Mouse (Mus musculus) intestine, embryonic 16.5 days (tissue): Measurements from ENCODE around the gene Zbtb7b. TPM values are rescaled to one million over a fixed set of nuclear protein-coding genes. Genes with fewer than 3 reads are reported as not detected.

Source experiments
- ATAC-seq: fragments of 200-750 bp; cut with Nextera tagmentation; 2 replicates; pipeline ENCODE4 v1.8.0; 2017; ENCODE audit warnings: moderate TSS enrichment, moderate library complexity
- H3K27ac ChIP-seq: fragments of 300-500 bp; sonication (generic); 2 replicates; pipeline ENCODE4 v1.5.1; 2014; ENCODE audit warnings: mild to moderate bottlenecking, low read length
- H3K27me3 ChIP-seq: fragments of 300-500 bp; sonication (generic); replicated peaks from 2 replicates; pipeline ENCODE4 v1.6.1; 2014; ENCODE audit warnings: low read length, control low read depth, mixed read lengths; ENCODE audit not compliant: control insufficient read depth, insufficient read depth
- H3K36me3 ChIP-seq: fragments of 300-500 bp; sonication (generic); 2 replicates; pipeline ENCODE4 v1.6.1; 2014; ENCODE audit warnings: low read length, control low read depth; ENCODE audit not compliant: control insufficient read depth, insufficient read depth
- H3K4me1 ChIP-seq: fragments of 300-500 bp; sonication (generic); 2 replicates; pipeline ENCODE4 v1.6.1; 2014; ENCODE audit warnings: low read length, control low read depth, mixed read lengths; ENCODE audit not compliant: control insufficient read depth, insufficient read depth
- H3K4me2 ChIP-seq: fragments of 300-500 bp; sonication (generic); 2 replicates; pipeline ENCODE4 v1.6.1; 2014; ENCODE audit warnings: low read depth, low read length, control low read depth
- H3K4me3 ChIP-seq: fragments of 300-500 bp; sonication (generic); 2 replicates; pipeline ENCODE4 v1.5.1; 2014; ENCODE audit warnings: mild to moderate bottlenecking, low read length
- H3K9ac ChIP-seq: fragments of 300-500 bp; sonication (generic); 2 replicates; pipeline ENCODE4 v1.6.1; 2014; ENCODE audit warnings: low read depth, low read length
- H3K9me3 ChIP-seq: fragments of 300-500 bp; sonication (generic); 2 replicates; pipeline ENCODE4 v1.6.1; 2016; ENCODE audit warnings: low read length, control low read depth; ENCODE audit not compliant: control insufficient read depth
- WGBS: fragments of 180-500 bp; shearing (Covaris S2); extraction: QIAGEN DNeasy Blood & Tissue Kit; methylation state at CpG from one replicate; pipeline ENCODE4 v1.1.7; 2014; 5-methylcytosine and 5-hydroxymethylcytosine counted together
- polyA plus RNA-seq: library from polyadenylated mRNA; unstranded; fragments of >200 nt; fragmentation: Nextera tagmentation; extraction: Ambion mirVana; gene quantifications from 2 replicates; pipeline ENCODE4 v1.2.1, GENCODE M21; 2015

The Zbtb7b gene
- polyA plus RNA-seq, 1 experiment from 2014 or later, result 10.0 TPM

DNA sequence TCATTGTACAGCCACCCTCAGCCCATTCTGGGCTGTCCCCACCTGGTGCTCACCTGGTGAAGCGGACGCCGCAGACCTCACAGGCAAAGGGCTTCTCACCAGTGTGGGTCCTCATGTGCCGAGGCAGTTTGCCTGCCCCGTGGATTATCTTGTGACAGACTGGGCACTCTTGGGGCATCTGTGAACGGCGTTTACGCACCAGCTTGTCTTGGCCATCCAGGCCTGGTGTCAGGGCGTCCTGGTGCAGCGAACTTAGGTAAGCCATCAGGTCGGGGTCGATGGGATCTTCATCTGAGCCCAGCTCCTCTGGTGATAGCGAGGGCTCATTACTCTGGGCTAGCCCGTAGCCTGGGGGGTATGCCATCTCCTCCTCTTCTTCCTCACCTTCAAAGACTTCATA, 14.3 kb downstream of the Zbtb7b start:
- no peak overlapping the region for H3K27ac ChIP-seq
- no peak for ATAC-seq
- H3K4me1 ChIP-seq, result peaks cover 33% of the 10 kb centered on the region
- no peak overlapping the region for H3K9ac ChIP-seq
- no peaks in the 10 kb centered on the region for H3K9me3 ChIP-seq
- H3K36me3 ChIP-seq, result peaks cover 4% of the 10 kb centered on the region; the same call in 1 of the 2 replicates
- no peak overlapping the region for H3K4me2 ChIP-seq
- 93% methylated on average over 14 of the region's 14 CpGs for WGBS
- no peak overlapping the region for H3K4me3 ChIP-seq
- no peaks in the 10 kb centered on the region for H3K27me3 ChIP-seq

DNA sequence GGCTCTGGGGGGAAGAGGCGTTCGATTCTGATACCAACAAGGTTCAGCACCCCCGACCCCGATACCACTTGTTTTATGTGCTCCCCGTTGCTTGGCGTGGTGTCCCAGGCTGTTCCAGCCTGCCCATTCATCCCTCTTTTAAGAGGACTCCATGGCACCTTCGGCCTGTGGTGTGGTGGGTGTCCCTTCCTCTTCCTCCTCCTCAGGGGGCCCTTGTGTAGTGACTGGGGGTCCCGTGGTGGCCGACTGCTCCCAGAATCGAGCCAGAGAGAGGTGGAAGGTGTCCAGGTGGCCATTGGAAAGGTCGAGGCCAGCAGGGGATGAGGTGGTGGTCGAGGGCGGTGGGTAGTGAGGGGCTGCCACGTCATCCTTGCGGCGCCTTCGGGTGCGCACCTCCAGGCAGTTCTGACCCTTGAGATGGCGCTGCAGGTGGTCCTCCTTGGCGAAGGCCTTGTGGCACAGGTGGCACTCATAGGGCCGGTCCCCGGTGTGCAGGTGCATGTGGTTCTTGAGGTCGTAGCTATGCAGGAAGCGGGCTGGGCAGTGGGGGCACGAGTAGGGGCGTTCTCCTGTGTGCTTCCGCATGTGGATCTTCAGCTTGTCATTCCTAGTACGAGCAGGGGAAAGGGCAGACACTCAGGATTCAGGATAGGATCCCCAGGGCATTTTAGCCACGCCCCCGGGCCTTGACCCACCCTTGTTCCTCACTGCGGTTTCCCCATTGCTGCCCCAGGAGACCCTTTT, 15.0 kb downstream of the Zbtb7b start:
- 86% methylated on average over 31 of the region's 31 CpGs for WGBS
- Histone ChIP-seq H3K9me3 (no peaks in the 10 kb centered on the region), H3K36me3 (peaks cover 4% of the 10 kb centered on the region; the same call in 1 of the 2 replicates), H3K4me3 (no peak overlapping the region), H3K4me2 (peak overlapping the region; percentile 80; the same call in 1 of the 2 replicates), H3K4me1 (peaks cover 26% of the 10 kb centered on the region), H3K9ac (no peak overlapping the region; the same call in 1 of the 2 replicates), H3K27me3 (no peaks in the 10 kb centered on the region), H3K27ac (no peak overlapping the region; the same call in 1 of the 2 replicates)
- ATAC-seq, result no peak

DNA sequence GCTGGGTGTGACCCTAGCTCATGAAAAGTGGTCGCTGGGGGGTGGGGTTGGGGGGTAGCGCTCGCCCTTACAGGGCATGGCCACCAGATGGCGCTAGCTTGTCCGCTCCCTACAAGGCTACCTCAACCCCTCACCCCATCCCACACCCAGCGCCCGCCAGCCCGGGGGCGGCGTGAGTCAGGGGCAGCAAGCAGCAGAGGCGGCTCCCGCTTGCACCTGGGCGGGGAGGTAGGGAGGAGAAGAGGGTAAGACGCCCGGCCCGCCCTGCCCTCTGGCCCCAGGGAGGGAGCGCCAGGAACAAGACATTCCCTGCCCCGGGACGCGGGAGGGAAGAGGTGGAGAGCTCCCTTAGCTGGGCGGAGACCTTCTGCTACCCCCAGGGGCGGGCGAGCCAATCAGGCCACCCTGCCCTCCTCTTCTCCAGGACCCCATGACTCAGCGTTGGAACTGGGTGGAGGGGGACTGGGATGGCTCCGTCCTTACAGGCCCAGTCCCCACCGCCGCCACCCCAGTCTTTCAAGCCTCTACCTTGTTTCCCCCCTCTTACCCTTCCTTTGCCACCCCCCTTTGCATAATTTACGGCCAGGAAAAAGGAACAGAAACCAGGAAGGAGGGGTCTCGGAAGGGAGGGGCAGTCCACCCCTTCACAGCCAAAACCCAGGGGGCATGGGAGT, 16.0 kb downstream of the Zbtb7b start:
- no peaks in the 10 kb centered on the region for H3K9me3 ChIP-seq
- H3K4me2 ChIP-seq, result peak overlapping the region; percentile 80
- H3K27ac ChIP-seq, result peak overlapping the region; percentile 66
- H3K4me3 ChIP-seq, result peak overlapping the region; percentile 56
- H3K36me3 ChIP-seq, result peaks cover 2% of the 10 kb centered on the region; the same call in 1 of the 2 replicates
- H3K27me3 ChIP-seq, result no peaks in the 10 kb centered on the region
- peak; percentile 89 for ATAC-seq
- peaks cover 19% of the 10 kb centered on the region for H3K4me1 ChIP-seq
- WGBS, result 2% methylated on average over 29 of the region's 29 CpGs
- H3K9ac ChIP-seq, result peak overlapping the region; percentile 72

DNA sequence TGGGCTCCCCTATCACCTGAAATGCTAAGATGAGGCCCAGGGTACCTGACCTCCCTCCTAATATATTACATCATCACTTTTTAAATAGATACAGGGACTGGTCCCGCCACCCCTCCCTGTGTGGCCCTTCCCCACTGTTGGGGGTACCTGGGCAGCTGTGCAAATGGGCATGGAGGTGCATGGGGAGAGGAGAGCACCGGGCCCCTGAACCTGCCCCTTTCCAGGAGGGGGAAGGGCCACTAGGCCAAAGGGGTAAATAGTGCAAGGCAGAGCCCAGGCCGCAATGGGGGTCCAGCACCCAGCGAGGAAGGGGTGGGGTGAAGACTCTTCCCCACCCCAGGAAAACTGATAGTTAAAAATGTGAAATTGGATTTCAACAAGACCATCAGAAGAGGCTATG, 16.7 kb downstream of the Zbtb7b start:
- Histone ChIP-seq H3K4me1 (peaks cover 19% of the 10 kb centered on the region), H3K9me3 (no peaks in the 10 kb centered on the region), H3K36me3 (peaks cover 2% of the 10 kb centered on the region; the same call in 1 of the 2 replicates), H3K9ac (peak overlapping the region; percentile 72), H3K4me3 (no peak overlapping the region; the same call in 1 of the 2 replicates), H3K27me3 (no peaks in the 10 kb centered on the region), H3K27ac (no peak overlapping the region), H3K4me2 (peak overlapping the region; percentile 80; the same call in 1 of the 2 replicates)
- ATAC-seq, result peak; percentile 2; the same call in 1 of the 2 replicates
- 70% methylated on average over 4 of the region's 4 CpGs for WGBS

DNA sequence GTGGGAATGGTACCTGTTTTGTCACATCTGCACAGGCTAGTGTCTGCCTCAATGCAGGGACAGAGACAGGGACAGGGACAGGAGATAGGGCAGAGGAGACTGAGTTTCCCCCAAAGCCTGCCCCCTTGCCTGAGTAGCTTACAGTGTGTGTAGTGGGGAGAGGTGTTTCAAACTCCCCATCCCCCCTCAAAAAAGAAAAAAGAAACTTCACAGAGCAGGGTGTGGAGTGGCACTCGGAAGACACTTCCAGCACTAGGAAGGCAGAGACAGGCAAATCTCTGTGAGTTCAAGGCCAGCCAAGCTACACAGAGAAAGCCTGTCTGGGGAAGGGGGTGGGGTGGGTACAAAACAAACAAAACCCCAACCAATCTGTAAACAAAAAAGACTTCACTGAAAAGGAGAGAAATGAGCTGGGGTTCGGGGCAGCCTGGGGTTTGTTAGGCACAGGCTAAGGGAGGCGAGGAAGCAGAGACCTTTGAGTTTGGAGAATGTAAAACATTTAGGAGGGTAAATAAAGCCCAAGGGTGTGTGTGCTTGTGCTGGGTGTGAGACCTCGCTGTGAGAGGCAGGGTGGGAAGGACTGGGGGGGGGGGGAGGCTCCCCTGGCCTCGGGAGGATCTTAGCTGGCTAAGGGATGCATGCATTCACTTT, 20.9 kb downstream of the Zbtb7b start:
- WGBS, result 38% methylated on average over 5 of the region's 5 CpGs
- Histone ChIP-seq H3K9ac (no peak overlapping the region), H3K27me3 (no peaks in the 10 kb centered on the region), H3K36me3 (no peaks in the 10 kb centered on the region), H3K4me1 (peaks cover 10% of the 10 kb centered on the region), H3K27ac (peak overlapping the region; percentile 33; the same call in 1 of the 2 replicates), H3K9me3 (no peaks in the 10 kb centered on the region), H3K4me2 (no peak overlapping the region), H3K4me3 (no peak overlapping the region)
- ATAC-seq, result no peak

DNA sequence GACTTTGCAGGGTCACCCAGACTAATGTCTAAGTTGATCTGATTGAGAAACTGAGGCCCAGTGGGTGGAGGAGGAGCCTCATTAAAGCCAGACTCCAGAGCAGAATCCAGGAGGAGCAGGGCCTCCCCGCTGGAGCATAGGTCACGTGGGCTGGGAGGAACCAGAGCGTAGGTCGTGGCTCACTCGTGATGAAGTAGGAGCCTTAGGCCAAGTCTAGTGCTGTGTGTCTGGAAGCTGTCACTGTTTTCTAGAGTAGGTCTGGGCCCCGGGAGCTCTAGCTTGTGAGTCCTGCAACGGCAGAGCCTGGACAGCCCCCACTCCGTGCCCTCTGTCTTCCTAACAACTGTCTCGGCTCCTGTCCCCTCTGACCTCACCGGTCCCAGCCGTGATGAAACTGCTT, 27.2 kb downstream of the Zbtb7b start:
- H3K9me3 ChIP-seq, result no peaks in the 10 kb centered on the region
- H3K27ac ChIP-seq, result peak overlapping the region; percentile 55
- H3K4me2 ChIP-seq, result 0 out of 2 replicates have a peak overlapping the region, but pooled peaks have one; percentile 31
- no peaks in the 10 kb centered on the region for H3K36me3 ChIP-seq
- no peak overlapping the region; the same call in 1 of the 2 replicates for H3K4me3 ChIP-seq
- peaks cover 17% of the 10 kb centered on the region for H3K4me1 ChIP-seq
- no peaks in the 10 kb centered on the region for H3K27me3 ChIP-seq
- WGBS, result 38% methylated on average over 11 of the region's 11 CpGs
- peak; percentile 79 for ATAC-seq
- H3K9ac ChIP-seq, result peak overlapping the region; percentile 27; the same call in 1 of the 2 replicates

DNA sequence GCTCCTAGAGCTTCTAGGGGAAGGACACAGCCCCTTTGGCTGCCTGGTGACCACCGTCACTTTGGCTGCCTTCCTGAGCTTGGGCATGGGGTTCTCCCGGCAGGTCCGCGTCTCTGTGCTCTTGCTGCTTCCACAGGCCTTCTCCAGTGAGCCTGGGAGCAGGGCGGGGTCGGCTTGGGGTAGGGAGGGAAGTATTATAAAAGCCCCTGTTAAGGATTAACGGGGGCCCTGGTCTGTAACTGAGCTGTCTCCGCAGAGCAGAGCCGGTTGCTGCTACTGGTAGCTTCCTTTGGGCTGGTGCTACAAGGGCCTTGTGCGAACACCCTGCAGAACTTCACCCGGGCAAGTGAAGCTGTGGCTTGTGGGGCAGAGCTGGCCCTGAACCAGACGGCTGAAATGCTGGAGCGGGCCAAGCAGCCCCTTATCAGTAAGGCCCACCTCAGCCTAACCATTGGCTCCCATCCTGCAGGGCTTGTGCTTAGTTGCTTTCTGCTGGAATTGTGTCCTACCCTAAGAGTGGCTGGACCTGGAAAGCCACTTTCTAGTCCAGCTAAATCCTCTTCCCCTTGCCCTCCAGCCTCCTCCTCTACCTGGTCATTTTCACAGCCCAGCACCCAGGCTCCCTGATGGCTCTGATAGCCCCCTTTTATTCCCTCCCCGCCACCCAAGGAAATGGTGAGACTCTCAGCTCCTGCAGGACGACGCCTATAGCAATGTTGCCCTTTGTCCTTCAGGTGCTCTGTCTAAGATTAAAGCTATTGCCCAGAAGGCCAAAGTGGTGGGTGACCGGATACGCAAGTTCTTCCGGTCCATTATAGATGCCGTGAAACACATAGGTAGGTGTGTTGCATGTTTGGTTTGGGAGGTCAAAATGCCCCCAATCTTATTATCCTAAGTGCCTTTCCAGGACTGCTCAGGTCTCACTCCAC, 28.8 kb downstream of the Zbtb7b start:
- Histone ChIP-seq H3K9ac (peak overlapping the region; percentile 50), H3K9me3 (no peaks in the 10 kb centered on the region), H3K4me1 (peaks cover 17% of the 10 kb centered on the region), H3K27ac (peak overlapping the region; percentile 81), H3K27me3 (no peaks in the 10 kb centered on the region), H3K4me3 (peak overlapping the region; percentile 6; the same call in 1 of the 2 replicates), H3K4me2 (peak overlapping the region; percentile 31; the same call in 1 of the 2 replicates), H3K36me3 (no peaks in the 10 kb centered on the region)
- 48% methylated on average over 20 of the region's 20 CpGs for WGBS
- peak; percentile 54 for ATAC-seq

DNA sequence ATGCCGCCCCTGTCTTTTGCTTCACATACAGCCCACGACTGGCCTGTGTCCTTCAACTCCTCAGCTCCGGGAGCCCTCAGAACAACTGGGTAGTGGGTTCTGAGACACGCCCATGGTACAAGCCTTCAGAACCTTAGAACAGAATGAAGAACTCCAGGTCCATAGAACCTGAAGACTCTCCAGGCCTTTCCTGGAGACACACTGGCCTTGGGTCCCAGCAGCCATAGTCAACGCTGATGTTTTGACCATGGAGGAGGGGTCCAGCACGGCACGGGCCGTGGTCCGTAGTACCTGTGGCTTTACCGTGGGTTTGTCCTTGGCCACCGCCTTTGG, 29.5 kb downstream of the Zbtb7b start, which contains the start of gene Dcst1:
Gene Dcst1 (minus strand): TSS at position 101 of the 333 bp plus-strand sequence.
- Histone ChIP-seq H3K4me1 (peaks cover 17% of the 10 kb centered on the region), H3K27ac (peak within 1 kb of the TSS; percentile 81), H3K4me2 (peak within 1 kb of the TSS; percentile 31; the same call in 1 of the 2 replicates), H3K4me3 (peak within 1 kb of the TSS; percentile 6; the same call in 1 of the 2 replicates), H3K9ac (peak within 1 kb of the TSS; percentile 50), H3K9me3 (no peaks in the 10 kb centered on the region), H3K36me3 (no peaks in the 10 kb centered on the region), H3K27me3 (no peaks in the 10 kb centered on the region)
- ATAC-seq, result no peak
- WGBS, result 83% methylated on average over 11 of the region's 11 CpGs
